Mouse (Mus musculus): Measurements from ENCODE around the gene Iqca. TPM values are rescaled to one million over a fixed set of nuclear protein-coding genes. Genes with fewer than 3 reads are reported as not detected.

Iqca gene
- total RNA-seq (2015; ENCODE audit: low replicate concordance) (not detected in 2 replicates), total RNA-seq (2017; ENCODE audit: low replicate concordance) (not detected in 2 replicates)

GRCm38 (mm10) chr1:90153099-90153744, at the start of gene Iqca:
TSS of gene Iqca (minus strand) at chr1:90153401.
- ATAC-seq (replicated peaks; ENCODE audit: low FRiP score, poor library complexity, severe bottlenecking), result peak; percentile 18; the same call in 1 of the 2 replicates

- ATAC-seq (replicated peaks; ENCODE audit: low FRiP score, poor library complexity, severe bottlenecking), result 0 out of 2 replicates have a peak, but pooled peaks have one; percentile 15
Measured at GRCm38 (mm10) chr1:90202207-90202978, 49.2 kb upstream of the Iqca start.

- no peak for ATAC-seq (replicated peaks; ENCODE audit: low FRiP score, poor library complexity, severe bottlenecking)
Measured at GRCm38 (mm10) chr1:90201655-90202054, 48.5 kb upstream of the Iqca start.

- ATAC-seq (replicated peaks; ENCODE audit: low FRiP score, poor library complexity, severe bottlenecking), result no peak
Measured at GRCm38 (mm10) chr1:90201246-90201645, 48.0 kb upstream of the Iqca start.

- no peak for ATAC-seq (replicated peaks; ENCODE audit: low FRiP score, poor library complexity, severe bottlenecking)
Measured at GRCm38 (mm10) chr1:90189046-90189445, 35.8 kb upstream of the Iqca start.

- no peak for ATAC-seq (replicated peaks; ENCODE audit: low FRiP score, poor library complexity, severe bottlenecking)
Measured at GRCm38 (mm10) chr1:90186874-90187273, 33.7 kb upstream of the Iqca start.

GRCm38 (mm10) chr1:90186173-90186572, 33.0 kb upstream of the Iqca start:
- no peak for ATAC-seq (replicated peaks; ENCODE audit: low FRiP score, poor library complexity, severe bottlenecking)

GRCm38 (mm10) chr1:90183602-90184001, 30.4 kb upstream of the Iqca start:
- ATAC-seq (replicated peaks; ENCODE audit: low FRiP score, poor library complexity, severe bottlenecking), result no peak

GRCm38 (mm10) chr1:90182521-90182920, 29.3 kb upstream of the Iqca start:
- ATAC-seq (replicated peaks; ENCODE audit: low FRiP score, poor library complexity, severe bottlenecking), result no peak

GRCm38 (mm10) chr1:90180966-90181699, 27.9 kb upstream of the Iqca start:
- no peak for ATAC-seq (replicated peaks; ENCODE audit: low FRiP score, poor library complexity, severe bottlenecking)

- no peak for ATAC-seq (replicated peaks; ENCODE audit: low FRiP score, poor library complexity, severe bottlenecking)
Measured at GRCm38 (mm10) chr1:90180479-90180878, 27.3 kb upstream of the Iqca start.

GRCm38 (mm10) chr1:90177978-90178377, 24.8 kb upstream of the Iqca start:
- ATAC-seq (replicated peaks; ENCODE audit: low FRiP score, poor library complexity, severe bottlenecking), result no peak

GRCm38 (mm10) chr1:90177565-90177964, 24.4 kb upstream of the Iqca start:
- ATAC-seq (replicated peaks; ENCODE audit: low FRiP score, poor library complexity, severe bottlenecking), result no peak

GRCm38 (mm10) chr1:90176223-90176622, 23.0 kb upstream of the Iqca start:
- ATAC-seq (replicated peaks; ENCODE audit: low FRiP score, poor library complexity, severe bottlenecking), result no peak

GRCm38 (mm10) chr1:90174338-90174737, 21.1 kb upstream of the Iqca start:
- ATAC-seq (replicated peaks; ENCODE audit: low FRiP score, poor library complexity, severe bottlenecking), result no peak

GRCm38 (mm10) chr1:90164319-90164718, 11.1 kb upstream of the Iqca start:
- ATAC-seq (replicated peaks; ENCODE audit: low FRiP score, poor library complexity, severe bottlenecking), result no peak

- ATAC-seq (replicated peaks; ENCODE audit: low FRiP score, poor library complexity, severe bottlenecking), result no peak
Measured at GRCm38 (mm10) chr1:90163161-90163560, 10.0 kb upstream of the Iqca start.

- ATAC-seq (replicated peaks; ENCODE audit: low FRiP score, poor library complexity, severe bottlenecking), result no peak
Measured at GRCm38 (mm10) chr1:90162379-90162857, 9.2 kb upstream of the Iqca start.

- no peak for ATAC-seq (replicated peaks; ENCODE audit: low FRiP score, poor library complexity, severe bottlenecking)
Measured at GRCm38 (mm10) chr1:90161623-90162022, 8.4 kb upstream of the Iqca start.

GRCm38 (mm10) chr1:90159927-90160326, 6.7 kb upstream of the Iqca start:
- no peak for ATAC-seq (replicated peaks; ENCODE audit: low FRiP score, poor library complexity, severe bottlenecking)
